Mouse (Mus musculus) intestine, embryonic 14.5 days (tissue): ENCODE measurements around the gene Dcdc2c. TPM values are rescaled to one million over a fixed set of nuclear protein-coding genes. Genes with fewer than 3 reads are reported as not detected.

ENCODE experiments used
- ATAC-seq: fragments of 200-750 bp; cut with Nextera tagmentation; replicated peaks from 2 replicates; pipeline ENCODE4 v1.8.0; 2017; ENCODE audit warnings: low read depth, moderate number of reproducible peaks, moderate TSS enrichment, moderate library complexity; ENCODE audit not compliant: low FRiP score, low TSS enrichment
- DNase-seq: peaks from one replicate; pipeline ENCODE4 v3.0.0-alpha.2; 2018; ENCODE audit warnings: low spot score
- H3K27ac ChIP-seq: fragments of 300-500 bp; sonication (generic); 2 replicates; pipeline ENCODE4 v1.5.1; 2014; ENCODE audit warnings: low read depth, mild to moderate bottlenecking, control low read depth
- H3K27me3 ChIP-seq: fragments of 300-500 bp; sonication (generic); replicated peaks from 2 replicates; pipeline ENCODE4 v1.6.1; 2014; ENCODE audit warnings: low read length, control low read depth; ENCODE audit not compliant: control insufficient read depth, insufficient read depth
- H3K36me3 ChIP-seq: fragments of 300-500 bp; sonication (generic); 2 replicates; pipeline ENCODE4 v1.6.1; 2014; ENCODE audit warnings: low read length, control low read depth; ENCODE audit not compliant: control insufficient read depth, insufficient read depth
- H3K4me1 ChIP-seq: fragments of 300-500 bp; sonication (generic); replicated peaks from 2 replicates; pipeline ENCODE4 v1.6.1; 2014; ENCODE audit warnings: low read length, control low read depth, mixed read lengths; ENCODE audit not compliant: control insufficient read depth, insufficient read depth
- H3K4me2 ChIP-seq: fragments of 300-500 bp; sonication (generic); 2 replicates; pipeline ENCODE4 v1.6.1; 2014; ENCODE audit warnings: low read length
- H3K4me3 ChIP-seq: fragments of 300-500 bp; sonication (generic); 2 replicates; pipeline ENCODE4 v1.5.1; 2014; ENCODE audit warnings: low read depth, low read length, control low read depth, mixed read lengths
- H3K9ac ChIP-seq: fragments of 300-500 bp; sonication (generic); 2 replicates; pipeline ENCODE4 v1.6.1; 2014; ENCODE audit warnings: mild to moderate bottlenecking, low read length
- H3K9me3 ChIP-seq: fragments of 300-500 bp; sonication (generic); 2 replicates; pipeline ENCODE4 v1.6.1; 2016; ENCODE audit warnings: low read length, control low read depth; ENCODE audit not compliant: control insufficient read depth
- WGBS: fragments of 180-500 bp; shearing (Covaris S2); extraction: QIAGEN DNeasy Blood & Tissue Kit; methylation state at CpG from one replicate; pipeline ENCODE4 v1.1.7; 2014; 5-methylcytosine and 5-hydroxymethylcytosine counted together
- polyA plus RNA-seq: library from polyadenylated mRNA; unstranded; fragments of >200 nt; fragmentation: Nextera tagmentation; extraction: Ambion mirVana; gene quantifications from 2 replicates; pipeline ENCODE4 v1.2.1, GENCODE M21; 2014

Dcdc2c gene
- polyA plus RNA-seq, 1 experiment from 2014 or later: 0.12 TPM

DNA sequence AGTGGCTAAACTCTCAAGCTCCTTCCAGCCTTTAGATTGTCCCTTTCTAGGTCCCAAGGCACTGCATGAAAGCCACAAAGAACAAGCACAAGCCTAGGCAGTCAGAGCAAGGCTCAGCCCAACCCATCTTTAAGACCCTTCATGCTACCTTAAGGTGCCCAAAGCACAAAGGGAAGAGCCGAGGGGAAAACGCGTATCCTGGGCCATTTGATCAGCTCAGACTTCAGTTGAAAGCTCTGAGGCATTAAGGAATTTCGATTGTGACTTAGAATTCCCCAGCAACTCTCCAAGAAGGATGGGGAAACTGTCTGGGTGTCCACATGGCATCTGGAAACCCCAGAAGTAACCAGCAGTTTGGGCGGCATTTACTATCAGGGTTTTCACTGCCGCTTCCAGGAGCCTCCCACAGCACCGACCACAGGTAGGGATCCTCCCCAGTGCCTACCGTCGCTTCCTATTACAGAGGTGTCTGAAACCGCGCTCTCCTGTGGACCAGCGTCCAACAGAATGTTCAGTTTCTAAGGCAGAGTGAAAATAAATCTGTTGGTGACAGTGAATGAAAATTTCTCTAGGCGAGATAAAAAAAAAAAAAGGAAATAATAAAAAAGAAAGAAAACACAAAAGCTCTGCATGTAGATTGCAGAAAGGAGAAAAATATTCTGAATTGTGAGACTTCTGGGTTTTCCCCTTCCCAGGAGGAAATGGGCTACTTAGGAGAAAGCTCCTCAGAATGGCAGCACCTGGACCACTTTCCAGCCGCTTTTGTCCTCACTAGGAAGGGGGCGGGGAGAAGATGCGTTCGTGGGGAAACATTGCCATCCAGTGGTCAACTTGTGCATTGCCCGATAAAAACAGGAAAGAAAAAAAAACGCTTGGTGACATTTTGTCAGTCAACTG, 120.1 kb downstream of the Dcdc2c start:
- no peaks in the 10 kb centered on the region for H3K36me3 ChIP-seq
- DNase-seq (peak; percentile 94), ATAC-seq (no peak)
- H3K4me1 ChIP-seq: no peaks in the 10 kb centered on the region
- H3K4me2 ChIP-seq: peak overlapping the region; percentile 51
- no peaks in the 10 kb centered on the region for H3K27me3 ChIP-seq
- WGBS: 7% methylated on average over 19 of the region's 19 CpGs
- H3K9me3 ChIP-seq: peaks cover 5% of the 10 kb centered on the region; the same call in 1 of the 2 replicates
- peak overlapping the region; percentile 23 for H3K4me3 ChIP-seq
- no peak overlapping the region for H3K9ac ChIP-seq
- peak overlapping the region; percentile 29; the same call in 1 of the 2 replicates for H3K27ac ChIP-seq

- Histone ChIP-seq H3K4me1 (no peaks in the 10 kb centered on the region), H3K9me3 (peaks cover 5% of the 10 kb centered on the region; the same call in 1 of the 2 replicates), H3K9ac (no peak overlapping the region), H3K27me3 (no peaks in the 10 kb centered on the region), H3K27ac (no peak overlapping the region), H3K36me3 (no peaks in the 10 kb centered on the region), H3K4me2 (no peak overlapping the region), H3K4me3 (no peak overlapping the region)
- ATAC-seq (no peak), DNase-seq (no peak)
- WGBS: 96% methylated on average over 5 of the region's 5 CpGs
These were observed 122.3 kb downstream of the Dcdc2c start for GRCm38 (mm10) chr12:28429856-28430255.

DNA sequence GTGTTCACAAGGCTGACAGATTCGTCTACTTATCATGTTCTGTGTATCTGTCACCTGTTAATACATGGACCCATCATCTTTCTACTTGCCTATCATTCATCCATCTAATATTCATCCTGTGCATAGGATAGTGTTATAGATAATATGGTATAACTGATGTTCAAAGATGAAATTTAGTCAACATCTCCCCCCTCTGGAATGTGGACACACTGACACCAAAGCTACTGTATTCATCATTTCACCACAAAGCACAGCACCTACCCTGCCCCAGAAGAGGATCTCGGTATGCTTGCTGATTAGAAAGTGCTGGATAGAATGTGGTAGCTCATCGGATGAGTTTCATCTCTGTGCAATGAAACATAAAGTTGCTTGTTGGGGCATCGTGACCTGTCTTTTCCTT, 135.2 kb downstream of the Dcdc2c start:
- Histone ChIP-seq H3K9me3 (0 out of 2 replicates have a peak, but pooled peaks cover under 1% of the 10 kb centered on the region), H3K27ac (no peak overlapping the region), H3K4me1 (no peaks in the 10 kb centered on the region), H3K9ac (no peak overlapping the region), H3K4me3 (no peak overlapping the region), H3K4me2 (no peak overlapping the region), H3K27me3 (no peaks in the 10 kb centered on the region), H3K36me3 (no peaks in the 10 kb centered on the region)
- DNase-seq (no peak), ATAC-seq (no peak)
- WGBS: 82% methylated on average over 4 of the region's 4 CpGs

DNA sequence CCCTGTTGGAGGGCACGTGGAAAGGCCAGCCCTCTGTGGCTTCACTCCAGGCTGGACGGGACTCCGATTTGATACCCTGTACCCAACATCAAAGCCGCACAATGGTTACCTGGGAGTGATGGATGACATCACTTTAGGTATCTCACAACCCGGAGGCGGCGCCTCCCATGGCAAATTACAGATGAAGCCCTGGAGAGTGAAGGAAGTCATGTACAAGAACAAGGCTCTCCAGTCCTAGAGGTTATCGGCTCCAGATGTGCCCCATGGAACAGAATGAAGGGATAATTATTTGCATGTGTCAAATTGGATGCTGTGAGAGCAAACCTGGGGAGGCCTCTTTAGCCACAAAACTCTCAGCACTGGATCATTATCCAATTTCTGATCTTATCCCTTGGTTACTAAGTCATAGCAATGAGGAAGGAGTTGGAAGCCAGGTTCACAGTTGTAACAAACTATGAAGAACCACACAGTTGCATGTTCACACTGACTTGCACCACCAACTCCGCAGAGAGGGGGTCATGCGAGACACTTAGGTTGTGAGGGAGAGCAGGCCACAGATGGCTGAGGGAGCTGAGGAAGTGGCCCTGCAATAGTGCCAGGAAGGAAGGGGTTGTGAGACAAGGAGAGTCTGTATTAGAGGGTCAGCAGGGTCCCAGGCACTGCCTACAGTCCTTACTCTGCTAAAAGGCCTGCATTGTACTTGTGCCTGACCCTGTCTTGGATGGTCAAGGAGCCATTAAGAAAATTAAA, 144.4 kb downstream of the Dcdc2c start:
- Histone ChIP-seq H3K9ac (no peak overlapping the region), H3K27me3 (no peaks in the 10 kb centered on the region), H3K4me3 (no peak overlapping the region), H3K9me3 (0 out of 2 replicates have a peak, but pooled peaks cover 3% of the 10 kb centered on the region), H3K36me3 (no peaks in the 10 kb centered on the region), H3K27ac (no peak overlapping the region), H3K4me1 (no peaks in the 10 kb centered on the region), H3K4me2 (no peak overlapping the region)
- DNase-seq (no peak), ATAC-seq (no peak)
- 88% methylated on average over 10 of the region's 10 CpGs for WGBS

- DNase-seq: no peak
- Histone ChIP-seq H3K4me1 (no peaks in the 10 kb centered on the region), H3K9me3 (no peaks in the 10 kb centered on the region), H3K4me3 (no peak overlapping the region), H3K36me3 (no peaks in the 10 kb centered on the region), H3K4me2 (no peak overlapping the region), H3K27ac (no peak overlapping the region), H3K27me3 (no peaks in the 10 kb centered on the region), H3K9ac (no peak overlapping the region)
- ATAC-seq: no peak
- WGBS: 87% methylated on average over 4 of the region's 4 CpGs
These were observed 149.9 kb downstream of the Dcdc2c start for GRCm38 (mm10) chr12:28402256-28402655.

DNA sequence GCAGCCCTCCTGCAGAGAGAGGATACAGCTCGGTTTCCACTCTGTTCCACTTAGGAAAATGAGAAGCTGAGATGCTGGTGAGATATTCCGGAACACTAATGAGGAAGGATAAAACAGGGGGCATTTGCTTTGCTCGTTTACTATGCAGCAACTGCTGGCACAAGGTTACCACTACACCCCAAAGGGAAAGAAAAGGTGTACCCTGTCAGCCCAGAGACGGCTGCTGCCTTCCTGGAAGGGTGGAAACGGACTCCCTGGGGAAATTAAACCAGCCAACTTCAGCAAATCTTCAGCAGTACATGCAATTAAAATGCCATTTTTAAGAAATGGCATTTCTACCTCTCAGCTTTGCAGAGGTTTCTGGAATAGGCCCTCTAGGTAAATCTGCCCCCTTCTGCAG, 150.8 kb downstream of the Dcdc2c start:
- H3K4me3 ChIP-seq: no peak overlapping the region
- 67% methylated on average over 5 of the region's 5 CpGs for WGBS

GRCm38 (mm10) chr12:28392129-28392528, 160.1 kb downstream of the Dcdc2c start:
- no peak for DNase-seq
- 51% methylated on average over 6 of the region's 6 CpGs for WGBS

More for the DNA sequence above, 150.8 kb downstream of the Dcdc2c start:
- Histone ChIP-seq H3K9me3 (no peaks in the 10 kb centered on the region), H3K9ac (no peak overlapping the region), H3K27ac (no peak overlapping the region), H3K4me2 (no peak overlapping the region), H3K36me3 (no peaks in the 10 kb centered on the region), H3K27me3 (no peaks in the 10 kb centered on the region), H3K4me1 (no peaks in the 10 kb centered on the region)
- ATAC-seq (no peak), DNase-seq (no peak)

More at GRCm38 (mm10) chr12:28392129-28392528, 160.1 kb downstream of the Dcdc2c start:
- H3K36me3 ChIP-seq: no peaks in the 10 kb centered on the region
- H3K9me3 ChIP-seq: no peaks in the 10 kb centered on the region
- H3K4me1 ChIP-seq: no peaks in the 10 kb centered on the region
- no peak overlapping the region for H3K4me3 ChIP-seq
- no peak overlapping the region for H3K4me2 ChIP-seq
- H3K9ac ChIP-seq: no peak overlapping the region
- no peak overlapping the region for H3K27ac ChIP-seq
- ATAC-seq: no peak
- H3K27me3 ChIP-seq: no peaks in the 10 kb centered on the region
